Mouse (Mus musculus) cerebellum, adult 2 months (tissue): ENCODE measurements around the gene Mvp. TPM values are rescaled to one million over a fixed set of nuclear protein-coding genes. Genes with fewer than 3 reads are reported as not detected.

Source experiments
- DNase-seq, 2 experiments: peaks; one replicate each; pipeline ENCODE4 v3.0.0; 2021
- H3K27ac ChIP-seq: fragments of 200-500 bp; 2 replicates; pipeline ENCODE4 v1.5.1; 2012; ENCODE audit warnings: low read length, control low read depth, inconsistent platforms; ENCODE audit not compliant: insufficient read depth
- H3K27me3 ChIP-seq: fragments of 200-500 bp; 2 replicates; pipeline ENCODE4 v1.6.1; 2012; ENCODE audit warnings: inconsistent platforms, mild to moderate bottlenecking, low read length, moderate library complexity; ENCODE audit not compliant: control insufficient read depth, insufficient read depth
- H3K4me1 ChIP-seq: fragments of 200-500 bp; 2 replicates; pipeline ENCODE4 v1.6.1; 2011; ENCODE audit warnings: low read length; ENCODE audit not compliant: control insufficient read depth, insufficient read depth
- H3K4me3 ChIP-seq: fragments of 200-500 bp; replicated peaks from 2 replicates; pipeline ENCODE3; 2011; ENCODE audit warnings: mild to moderate bottlenecking, low read depth, low read length, control low read depth; ENCODE audit not compliant: insufficient read depth
- CTCF ChIP-seq: fragments of 200-500 bp; IDR thresholded peaks from 2 replicates; pipeline ENCODE4 v1.5.1; 2011; ENCODE audit warnings: low read depth, mild to moderate bottlenecking, control low read depth, low read length, moderate library complexity, borderline replicate concordance; ENCODE audit not compliant: insufficient read depth
- POLR2A ChIP-seq: fragments of 200-500 bp; IDR thresholded peaks from 2 replicates; pipeline ENCODE4 v1.6.1; 2011; ENCODE audit warnings: low read length, control low read depth, borderline replicate concordance; ENCODE audit not compliant: insufficient read depth
- WGBS: fragments of 180-500 bp; shearing (Covaris S2); methylation state at CpG from one replicate; pipeline ENCODE4 v1.1.7; 2018; 5-methylcytosine and 5-hydroxymethylcytosine counted together
- polyA plus RNA-seq: library from polyadenylated mRNA; depleted of rRNA; stranded (reverse); fragments of >200 nt; gene quantifications from 2 replicates; pipeline ENCODE4 v1.2.3, GENCODE M21; 2012

Gene Mvp
- polyA plus RNA-seq, 1 experiment: 21.0 TPM

GRCm38 (mm10) chr7:127026616-127026983, 12.2 kb upstream of the Mvp start:
- Histone ChIP-seq H3K4me1 (peaks cover 23% of the 10 kb centered on the region; the same call in 1 of the 2 replicates), H3K27ac (peak overlapping the region; percentile 98; the same call in 1 of the 2 replicates), H3K4me3 (peak overlapping the region; percentile 86), H3K27me3 (no peaks in the 10 kb centered on the region)
- DNase-seq: no peak
- TF ChIP-seq POLR2A (no peak), CTCF (no peak)
- 2% methylated on average over 24 of the region's 48 CpGs for WGBS

- H3K27ac ChIP-seq: peak overlapping the region; percentile 98
- 2% methylated on average over 46 of the region's 48 CpGs for WGBS
- DNase-seq: peak; percentile 80 to 82
- H3K4me1 ChIP-seq: peaks cover 25% of the 10 kb centered on the region; the same call in 1 of the 2 replicates
- no peaks in the 10 kb centered on the region for H3K27me3 ChIP-seq
- TF ChIP-seq CTCF: no peak
- TF ChIP-seq POLR2A: no peak; the same call in 1 of the 2 replicates
- H3K4me3 ChIP-seq: peak overlapping the region; percentile 86
Observed at GRCm38 (mm10) chr7:127026161-127026600, 11.8 kb upstream of the Mvp start.

- Histone ChIP-seq H3K4me3 (peak overlapping the region; percentile 86), H3K27ac (peak overlapping the region; percentile 98), H3K4me1 (peaks cover 25% of the 10 kb centered on the region; the same call in 1 of the 2 replicates), H3K27me3 (no peaks in the 10 kb centered on the region)
- peak in 1 of 2 experiments; percentile 66 for DNase-seq
- TF ChIP-seq POLR2A: no peak
- TF ChIP-seq CTCF: no peak
- under 1% methylated on average over 54 of the region's 65 CpGs for WGBS
Observed at GRCm38 (mm10) chr7:127025556-127026160, 11.2 kb upstream of the Mvp start.

- no peaks in the 10 kb centered on the region for H3K27me3 ChIP-seq
- H3K4me1 ChIP-seq: peaks cover 25% of the 10 kb centered on the region; the same call in 1 of the 2 replicates
- H3K27ac ChIP-seq: peak overlapping the region; percentile 93
- DNase-seq: peak; percentile 89 to 90
- WGBS: 2% methylated on average over 30 of the region's 30 CpGs
- peak overlapping the region; percentile 86 for H3K4me3 ChIP-seq
- peak; percentile 73 for TF ChIP-seq CTCF
- TF ChIP-seq POLR2A: peak; percentile 34; the same call in 1 of the 2 replicates
Observed at GRCm38 (mm10) chr7:127024755-127025555, 10.5 kb upstream of the Mvp start.

GRCm38 (mm10) chr7:127023896-127024690, 9.7 kb upstream of the Mvp start:
- Histone ChIP-seq H3K4me1 (peaks cover 25% of the 10 kb centered on the region; the same call in 1 of the 2 replicates), H3K4me3 (peak overlapping the region; percentile 86), H3K27me3 (no peaks in the 10 kb centered on the region), H3K27ac (peak overlapping the region; percentile 93)
- 9% methylated on average over 19 of the region's 19 CpGs for WGBS
- no peak for TF ChIP-seq CTCF
- no peak for TF ChIP-seq POLR2A
- DNase-seq: peak; percentile 47 to 59

GRCm38 (mm10) chr7:127023272-127023691, 8.9 kb upstream of the Mvp start:
- peak; percentile 56 to 57 for DNase-seq
- peak overlapping the region; percentile 31 for H3K4me3 ChIP-seq
- H3K4me1 ChIP-seq: peaks cover 25% of the 10 kb centered on the region; the same call in 1 of the 2 replicates
- H3K27me3 ChIP-seq: no peaks in the 10 kb centered on the region
- peak overlapping the region; percentile 65 for H3K27ac ChIP-seq
- no peak for TF ChIP-seq CTCF
- no peak for TF ChIP-seq POLR2A
- WGBS: 22% methylated on average over 13 of the region's 13 CpGs
